In the genomic region with DNA sequence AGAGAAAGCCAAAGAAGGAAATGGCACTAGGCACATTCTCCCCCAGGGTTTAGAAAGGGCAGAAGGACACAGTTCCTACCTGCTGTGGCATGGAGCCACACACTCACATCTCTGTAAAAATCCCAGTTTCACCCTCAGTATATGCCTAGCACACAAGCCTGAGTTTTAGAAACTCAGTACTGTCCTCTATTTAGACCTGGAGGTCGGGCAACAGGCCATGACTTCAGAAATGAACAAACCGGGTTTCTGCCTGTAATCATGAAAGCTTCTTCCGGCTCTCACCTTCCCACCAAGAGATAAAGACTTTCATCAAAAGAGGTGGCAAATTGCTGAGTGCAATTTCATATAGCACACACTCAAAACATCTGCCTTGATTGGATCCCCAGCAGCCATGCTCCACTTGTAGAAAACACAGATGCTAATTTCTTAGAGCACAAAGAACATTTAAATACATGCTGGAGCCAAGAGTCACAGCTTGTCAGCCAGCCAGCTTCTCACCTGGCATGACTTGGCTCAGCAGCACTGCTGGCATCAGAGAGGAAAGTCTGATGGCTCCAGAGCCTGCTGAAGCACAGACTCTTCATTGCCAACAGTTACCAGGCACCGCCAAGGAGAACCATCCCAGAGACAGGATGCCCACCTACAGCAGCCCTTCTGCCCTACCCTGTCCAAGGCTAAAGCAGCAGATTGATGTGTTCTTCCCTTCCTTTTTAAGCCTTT, we compare ENCODE assay signal across 9 mouse cellular contexts.
DNase-seq lines count a peak whose midpoint lies in the region; ATAC-seq lines count a peak whose summit lies in the region.
"Had no signal": no experiment of that assay in that cellular context is flagged by ENCODE, and none has a peak within 500 bp of the region (broad histone marks: within the 10 kb centered on the region; RNA-seq: fewer than 3 reads in every experiment).

No protein-coding gene starts in this region.

- ATAC-seq in erythroblast, adult 5-6 weeks (replicated peaks; ENCODE audit: low FRiP score, poor library complexity, severe bottlenecking) = no peak
- ATAC-seq in activated CD4-positive, CD25-positive, alpha-beta regulatory T cell, adult 4 months = no peak

- DNase-seq in layer of hippocampus, adult 11-12 months (ENCODE audit: low spot score) = peak; percentile 30
- no peak for DNase-seq in layer of hippocampus, postnatal 10 days (ENCODE audit: low spot score in 2 of 2)
- DNase-seq in cerebellum, adult 11-12 months = peak; percentile 85
- peak; percentile 81 to 82 for DNase-seq in cerebellum, postnatal 36 days
- DNase-seq in left cerebral cortex, postnatal 4 days = peak; percentile 67
- DNase-seq: adrenal gland, adult 8-10 months; liver had no signal

- intact Hi-C loops in left cerebral cortex, postnatal 4 days (cut with DNase I) = no loop called here

Comparison
In these comparisons a context has a peak if more than half of its experiments do, and no peak if none do; other contexts are left out.
1. DNase-seq: peak in layer of hippocampus, adult 11-12 months (single experiment), cerebellum, adult 11-12 months (single experiment), cerebellum, postnatal 36 days (2 of 2) and left cerebral cortex, postnatal 4 days (single experiment); none in layer of hippocampus, postnatal 10 days (0 of 2).